ENCODE assay signal across 13 mouse cellular contexts in the genomic region with DNA sequence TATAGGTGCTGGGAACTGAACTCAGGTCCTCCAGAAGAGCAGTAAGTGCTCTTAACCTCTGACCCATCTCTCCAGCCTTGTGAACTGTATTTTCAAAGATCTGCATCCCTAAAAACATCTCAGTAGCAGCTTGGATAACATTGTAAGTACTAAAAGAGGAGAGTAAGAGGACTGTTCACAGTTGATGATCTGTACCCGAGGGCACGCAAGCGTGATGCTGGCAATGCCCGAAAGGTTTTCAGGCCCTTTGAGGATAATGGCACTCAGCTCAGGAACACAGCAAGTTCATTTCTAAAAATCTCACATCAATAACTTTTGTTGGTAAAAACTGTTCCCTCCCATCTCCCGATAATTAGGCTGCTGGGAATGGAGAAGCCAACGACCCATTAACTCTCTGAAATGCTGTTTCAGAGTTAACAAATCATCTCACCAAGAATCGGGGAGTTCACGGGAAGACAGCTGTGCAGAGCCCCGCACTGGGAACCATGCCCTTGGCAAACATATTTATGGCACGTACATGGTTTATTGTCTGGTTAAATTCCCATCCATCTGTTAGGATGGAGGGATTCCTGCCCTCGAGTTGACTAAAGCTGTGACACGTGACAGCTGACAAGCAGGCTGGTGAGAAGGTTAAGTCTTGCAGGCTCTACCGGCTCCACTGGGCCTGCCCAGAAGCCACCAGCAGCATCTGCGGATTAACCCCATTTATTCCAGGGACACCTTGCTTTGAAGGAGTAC. TPM values are rescaled to one million over a fixed set of nuclear protein-coding genes. Genes with fewer than 3 reads are reported as not detected.
DNase-seq lines count a peak whose midpoint lies in the region; ATAC-seq and TF ChIP-seq lines count a peak whose summit lies in the region.
"Had no signal": no experiment of that assay in that cellular context is flagged by ENCODE, and none has a peak within 500 bp of the region (broad histone marks: within the 10 kb centered on the region; RNA-seq: fewer than 3 reads in every experiment).

No protein-coding gene starts in this region.

- H3K27ac ChIP-seq in kidney, embryonic 16.5 days (ENCODE audit: low read length): no peak overlapping the region
- peak overlapping the region; percentile 56 for H3K27ac ChIP-seq in midbrain, embryonic 13.5 days
- no peak overlapping the region for H3K27ac ChIP-seq in midbrain, embryonic 15.5 days
- H3K27ac ChIP-seq in forebrain, embryonic 14.5 days (ENCODE audit: low read depth, low read length): peak overlapping the region; percentile 91
- H3K27ac ChIP-seq in neural tube, embryonic 14.5 days (ENCODE audit: low read depth, low read length): peak overlapping the region; percentile 71
- no peak overlapping the region for H3K27ac ChIP-seq in liver, postnatal 0 days (ENCODE audit: low read depth)
- H3K27ac ChIP-seq: embryonic facial prominence, embryonic 12.5 days; gastrocnemius, adult 2 months had no signal

- TF ChIP-seq CTCF in liver, postnatal 0 days (IDR thresholded peaks at IDR 0.05; ENCODE audit: low read depth): no peak

- 0 out of 2 replicates have a peak, but pooled peaks cover 3% of the 10 kb centered on the region for H3K9me3 ChIP-seq in kidney, embryonic 16.5 days (ENCODE audit: low read length)
- no peaks in the 10 kb centered on the region for H3K9me3 ChIP-seq in midbrain, embryonic 13.5 days
- no peaks in the 10 kb centered on the region for H3K9me3 ChIP-seq in midbrain, embryonic 15.5 days
- H3K9me3 ChIP-seq in forebrain, embryonic 14.5 days (replicated peaks; ENCODE audit: control insufficient read depth, low read length): no peaks in the 10 kb centered on the region
- no peaks in the 10 kb centered on the region for H3K9me3 ChIP-seq in neural tube, embryonic 14.5 days (ENCODE audit: control insufficient read depth, low read length)
- no peaks in the 10 kb centered on the region; the same call in 1 of the 2 replicates for H3K9me3 ChIP-seq in liver, postnatal 0 days (ENCODE audit: low read length)

- no peak for DNase-seq in kidney, adult 18-20 months
- DNase-seq in forebrain, embryonic 14.5 days (ENCODE audit: low spot score): peak; percentile 88
- no peak for DNase-seq in liver, postnatal 0 days
- DNase-seq in urinary bladder, postnatal 36 days (ENCODE audit: low spot score in 2 of 2): no peak
- DNase-seq: cerebellum, adult 8-10 months; gastrocnemius, adult 2 months; liver; lung, postnatal 14 days had no signal

- 36% methylated on average over 14 of the region's 14 CpGs for WGBS in kidney, embryonic 16.5 days
- WGBS in midbrain, embryonic 13.5 days: 80% methylated on average over 14 of the region's 14 CpGs
- WGBS in midbrain, embryonic 15.5 days: 75% methylated on average over 14 of the region's 14 CpGs
- WGBS in forebrain, embryonic 14.5 days: 29% methylated on average over 14 of the region's 14 CpGs
- 35% methylated on average over 14 of the region's 14 CpGs for WGBS in neural tube, embryonic 14.5 days
- 84% methylated on average over 14 of the region's 14 CpGs for WGBS in liver, postnatal 0 days (ENCODE audit: insufficient replicate concordance)

- no peak for TF ChIP-seq EP300 in liver, postnatal 0 days (IDR thresholded peaks at IDR 0.05; ENCODE audit: low read depth)

- H3K4me1 ChIP-seq in kidney, embryonic 16.5 days (ENCODE audit: insufficient read depth, low read length): peaks cover 12% of the 10 kb centered on the region
- H3K4me1 ChIP-seq in midbrain, embryonic 13.5 days (replicated peaks): 0 out of 2 replicates have a peak, but pooled peaks cover 6% of the 10 kb centered on the region
- no peaks in the 10 kb centered on the region for H3K4me1 ChIP-seq in midbrain, embryonic 15.5 days
- H3K4me1 ChIP-seq in forebrain, embryonic 14.5 days (ENCODE audit: control insufficient read depth, insufficient read depth, low read length): 0 out of 2 replicates have a peak, but pooled peaks cover 7% of the 10 kb centered on the region
- H3K4me1 ChIP-seq in neural tube, embryonic 14.5 days (ENCODE audit: control insufficient read depth, insufficient read depth, low read length): no peaks in the 10 kb centered on the region; the same call in 1 of the 2 replicates
- no peaks in the 10 kb centered on the region for H3K4me1 ChIP-seq in liver, postnatal 0 days (ENCODE audit: insufficient read depth)
- H3K4me1 ChIP-seq: embryonic facial prominence, embryonic 12.5 days had no signal

- H3K4me3 ChIP-seq in kidney, embryonic 16.5 days (ENCODE audit: low read length): no peak overlapping the region
- no peak overlapping the region for H3K4me3 ChIP-seq in midbrain, embryonic 13.5 days (replicated peaks)
- no peak overlapping the region for H3K4me3 ChIP-seq in midbrain, embryonic 15.5 days
- H3K4me3 ChIP-seq in forebrain, embryonic 14.5 days (ENCODE audit: low read depth, low read length): no peak overlapping the region
- H3K4me3 ChIP-seq in neural tube, embryonic 14.5 days (ENCODE audit: low read depth, low read length): no peak overlapping the region
- no peak overlapping the region for H3K4me3 ChIP-seq in liver, postnatal 0 days (ENCODE audit: low read depth, low read length)
- H3K4me3 ChIP-seq: embryonic facial prominence, embryonic 12.5 days; gastrocnemius, adult 2 months had no signal

- H3K27me3 ChIP-seq in kidney, embryonic 16.5 days (ENCODE audit: insufficient read depth, low read length): no peaks in the 10 kb centered on the region
- no peaks in the 10 kb centered on the region for H3K27me3 ChIP-seq in midbrain, embryonic 13.5 days
- H3K27me3 ChIP-seq in midbrain, embryonic 15.5 days (replicated peaks): no peaks in the 10 kb centered on the region
- H3K27me3 ChIP-seq in forebrain, embryonic 14.5 days (replicated peaks; ENCODE audit: control insufficient read depth, insufficient read depth, low read length): no peaks in the 10 kb centered on the region
- no peaks in the 10 kb centered on the region for H3K27me3 ChIP-seq in neural tube, embryonic 14.5 days (ENCODE audit: control insufficient read depth, insufficient read depth, low read length)
- no peaks in the 10 kb centered on the region for H3K27me3 ChIP-seq in liver, postnatal 0 days (ENCODE audit: insufficient read depth, low read length)
- H3K27me3 ChIP-seq: embryonic facial prominence, embryonic 12.5 days had no signal

- ATAC-seq in kidney, embryonic 16.5 days (ENCODE audit: low FRiP score, low TSS enrichment): 0 out of 2 replicates have a peak, but pooled peaks have one; percentile 66
- ATAC-seq in midbrain, embryonic 13.5 days: 0 out of 2 replicates have a peak, but pooled peaks have one; percentile 37
- no peak for ATAC-seq in midbrain, embryonic 15.5 days (replicated peaks)
- peak; percentile 81 for ATAC-seq in forebrain, embryonic 14.5 days
- peak; percentile 60 for ATAC-seq in neural tube, embryonic 14.5 days (ENCODE audit: low read depth)
- ATAC-seq in liver, postnatal 0 days: no peak

- H3K36me3 ChIP-seq in kidney, embryonic 16.5 days (ENCODE audit: insufficient read depth, low read length): peaks cover 13% of the 10 kb centered on the region; the same call in 1 of the 2 replicates
- H3K36me3 ChIP-seq in midbrain, embryonic 13.5 days: peaks cover 51% of the 10 kb centered on the region
- H3K36me3 ChIP-seq in midbrain, embryonic 15.5 days (replicated peaks): peaks cover 4% of the 10 kb centered on the region; the same call in 1 of the 2 replicates
- peaks cover 7% of the 10 kb centered on the region; the same call in 1 of the 2 replicates for H3K36me3 ChIP-seq in forebrain, embryonic 14.5 days (ENCODE audit: control insufficient read depth, insufficient read depth, low read length)
- no peaks in the 10 kb centered on the region for H3K36me3 ChIP-seq in neural tube, embryonic 14.5 days (ENCODE audit: control insufficient read depth, insufficient read depth, low read length)
- no peaks in the 10 kb centered on the region; the same call in 1 of the 2 replicates for H3K36me3 ChIP-seq in liver, postnatal 0 days (replicated peaks; ENCODE audit: insufficient read depth, low read length)

- no peak overlapping the region for H3K9ac ChIP-seq in kidney, embryonic 16.5 days (replicated peaks; ENCODE audit: low read length)
- no peak overlapping the region for H3K9ac ChIP-seq in midbrain, embryonic 13.5 days (replicated peaks)
- no peak overlapping the region for H3K9ac ChIP-seq in midbrain, embryonic 15.5 days
- no peak overlapping the region for H3K9ac ChIP-seq in forebrain, embryonic 14.5 days (ENCODE audit: low read length)
- no peak overlapping the region for H3K9ac ChIP-seq in neural tube, embryonic 14.5 days (replicated peaks; ENCODE audit: low read depth, low read length)
- no peak overlapping the region for H3K9ac ChIP-seq in liver, postnatal 0 days (replicated peaks)
- H3K9ac ChIP-seq: embryonic facial prominence, embryonic 12.5 days had no signal

- H3K4me2 ChIP-seq in kidney, embryonic 16.5 days (replicated peaks; ENCODE audit: low read depth, low read length): no peak overlapping the region
- H3K4me2 ChIP-seq in midbrain, embryonic 13.5 days (replicated peaks): no peak overlapping the region
- no peak overlapping the region for H3K4me2 ChIP-seq in midbrain, embryonic 15.5 days
- no peak overlapping the region for H3K4me2 ChIP-seq in forebrain, embryonic 14.5 days (ENCODE audit: low read length)
- H3K4me2 ChIP-seq in neural tube, embryonic 14.5 days (ENCODE audit: low read depth, low read length): no peak overlapping the region
- H3K4me2 ChIP-seq in liver, postnatal 0 days (ENCODE audit: low read depth, low read length): no peak overlapping the region
- H3K4me2 ChIP-seq: embryonic facial prominence, embryonic 12.5 days had no signal

RNA-seq across cellular contexts. Expression of gene Dpy19l3, which starts 20.8 kb away (rescaled TPM):
- polyA plus RNA-seq in kidney, embryonic 16.5 days (2015; fragmentation: Nextera tagmentation; extraction: Ambion mirVana): 26.9 and 27.5 TPM in 2 replicates
- polyA plus RNA-seq in midbrain, embryonic 13.5 days (2015; fragmentation: Nextera tagmentation; extraction: Ambion mirVana): 37.2 and 42.7 TPM in 2 replicates
- polyA plus RNA-seq in midbrain, embryonic 15.5 days (2015; fragmentation: Nextera tagmentation; extraction: Ambion mirVana): 39.6 and 42.3 TPM in 2 replicates
- 58.8 and 59.7 TPM in 2 replicates for polyA plus RNA-seq in forebrain, embryonic 14.5 days (2014; fragmentation: Nextera tagmentation; extraction: Ambion mirVana)
- 56.2 and 62.2 TPM in 2 replicates for polyA plus RNA-seq in neural tube, embryonic 14.5 days (2014; fragmentation: Nextera tagmentation; extraction: Ambion mirVana)
- polyA plus RNA-seq in liver, postnatal 0 days (2015; fragmentation: Nextera tagmentation; extraction: Ambion mirVana): 6.0 and 8.1 TPM in 2 replicates

Comparison
In these comparisons a context has a peak if more than half of its experiments do, and no peak if none do; other contexts are left out.
1. ATAC-seq: peak in kidney, embryonic 16.5 days (single experiment), midbrain, embryonic 13.5 days (single experiment), forebrain, embryonic 14.5 days (single experiment) and neural tube, embryonic 14.5 days (single experiment); none in midbrain, embryonic 15.5 days (single experiment) and liver, postnatal 0 days (single experiment).
2. H3K27ac ChIP-seq: peak in midbrain, embryonic 13.5 days (single experiment), forebrain, embryonic 14.5 days (single experiment) and neural tube, embryonic 14.5 days (single experiment); none in kidney, embryonic 16.5 days (single experiment), midbrain, embryonic 15.5 days (single experiment) and liver, postnatal 0 days (single experiment).